Mouse (Mus musculus) heart, embryonic 14.5 days (tissue): Measurements from ENCODE around the gene Gm11273. TPM values are rescaled to one million over a fixed set of nuclear protein-coding genes. Genes with fewer than 3 reads are reported as not detected.
"Not testable (repeated sequence)": the region's sequence is repeated elsewhere in the genome, so short reads cannot be mapped to it uniquely, and the experiment has no call there.

ENCODE experiments used
- ATAC-seq: fragments of 200-750 bp; cut with Nextera tagmentation; 2 replicates; pipeline ENCODE4 v1.8.0; 2017; ENCODE audit warnings: low read depth, moderate TSS enrichment; ENCODE audit not compliant: insufficient number of reproducible peaks, insufficient read depth, low FRiP score
- H3K27ac ChIP-seq, 2 experiments: fragments of 200-500 bp in 1 of 2; fragments of 300-500 bp in 1 of 2; sonication (generic) in 1 of 2; replicated peaks in 1 of 2; 2 replicates each; pipeline ENCODE4 v1.5.1; 2012 to 2014; ENCODE audit warnings: low read depth in 2 of 2, low read length in 2 of 2, control low read depth in 1 of 2, mild to moderate bottlenecking in 1 of 2, mixed read lengths in 1 of 2; ENCODE audit not compliant: control insufficient read depth in 1 of 2, insufficient read depth in 1 of 2
- H3K27me3 ChIP-seq: fragments of 300-500 bp; sonication (generic); 2 replicates; pipeline ENCODE4 v1.6.1; 2014; ENCODE audit warnings: mild to moderate bottlenecking, low read length, control low read depth; ENCODE audit not compliant: control insufficient read depth, insufficient read depth
- H3K36me3 ChIP-seq: fragments of 300-500 bp; sonication (generic); 2 replicates; pipeline ENCODE4 v1.6.1; 2014; ENCODE audit warnings: mild to moderate bottlenecking, control low read depth, low read length, mixed read lengths; ENCODE audit not compliant: control insufficient read depth, insufficient read depth
- H3K4me1 ChIP-seq, 2 experiments: fragments of 200-500 bp in 1 of 2; fragments of 300-500 bp in 1 of 2; sonication (generic) in 1 of 2; 2 replicates each; pipeline ENCODE4 v1.6.1; 2012 to 2014; ENCODE audit warnings: low read length in 2 of 2, control low read depth in 1 of 2, mixed read lengths in 1 of 2; ENCODE audit not compliant: control insufficient read depth in 2 of 2, insufficient read depth in 2 of 2
- H3K4me2 ChIP-seq: fragments of 300-500 bp; sonication (generic); 2 replicates; pipeline ENCODE4 v1.6.1; 2014; ENCODE audit warnings: mild to moderate bottlenecking, low read length
- H3K4me3 ChIP-seq, 2 experiments: fragments of 200-500 bp in 1 of 2; fragments of 300-500 bp in 1 of 2; sonication (generic) in 1 of 2; 2 replicates each; pipeline ENCODE4 v1.5.1; 2012 to 2014; ENCODE audit warnings: low read length in 2 of 2, mild to moderate bottlenecking in 2 of 2, control low read depth in 1 of 2, low read depth in 1 of 2, moderate library complexity in 1 of 2; ENCODE audit not compliant: control insufficient read depth in 1 of 2, insufficient read depth in 1 of 2
- H3K9ac ChIP-seq: fragments of 300-500 bp; sonication (generic); 2 replicates; pipeline ENCODE4 v1.6.1; 2014; ENCODE audit warnings: mild to moderate bottlenecking, low read length
- H3K9me3 ChIP-seq: fragments of 300-500 bp; sonication (generic); 2 replicates; pipeline ENCODE4 v1.6.1; 2016; ENCODE audit warnings: low read length, control low read depth; ENCODE audit not compliant: control insufficient read depth
- WGBS: fragments of 180-500 bp; shearing (Covaris S2); extraction: QIAGEN DNeasy Blood & Tissue Kit; methylation state at CpG from one replicate; pipeline ENCODE4 v1.1.7; 2014; 5-methylcytosine and 5-hydroxymethylcytosine counted together
- polyA plus RNA-seq: library from polyadenylated mRNA; unstranded; fragments of >200 nt; fragmentation: Nextera tagmentation; extraction: Ambion mirVana; gene quantifications from 2 replicates; pipeline ENCODE4 v1.2.1, GENCODE M21; 2014

Gm11273 gene
- polyA plus RNA-seq, result 15.0 and 17.5 TPM in 2 replicates

GRCm38 (mm10) chr13:21501182-21501581, at the start of gene Gm11273:
Gene Gm11273 (minus strand): TSS chr13:21501418.
- not testable (repeated sequence) for ATAC-seq, H3K4me1 ChIP-seq
- 86% methylated on average over 17 of the region's 17 CpGs for WGBS

GRCm38 (mm10) chr13:21550416-21551110, 49.3 kb upstream of the Gm11273 start:
- no peak for ATAC-seq
- H3K36me3 ChIP-seq, result no peaks in the 10 kb centered on the region
- no peak overlapping the region for H3K4me3 ChIP-seq
- H3K27ac ChIP-seq, result no peak overlapping the region
- H3K4me2 ChIP-seq, result no peak overlapping the region
- 34% methylated on average over 3 of the region's 3 CpGs for WGBS
- H3K4me1 ChIP-seq, result no peaks in the 10 kb centered on the region
- H3K9me3 ChIP-seq, result no peaks in the 10 kb centered on the region
- H3K27me3 ChIP-seq, result no peaks in the 10 kb centered on the region
- H3K9ac ChIP-seq, result no peak overlapping the region

More at GRCm38 (mm10) chr13:21501182-21501581, at the start of gene Gm11273:
- not testable (repeated sequence) for H3K9ac ChIP-seq, H3K4me3 ChIP-seq, H3K27me3 ChIP-seq, H3K9me3 ChIP-seq, H3K4me2 ChIP-seq, H3K36me3 ChIP-seq, H3K27ac ChIP-seq

GRCm38 (mm10) chr13:21549487-21549886, 48.3 kb upstream of the Gm11273 start:
- no peak overlapping the region for H3K4me2 ChIP-seq
- no peaks in the 10 kb centered on the region for H3K9me3 ChIP-seq
- no peaks in the 10 kb centered on the region for H3K4me1 ChIP-seq
- no peak overlapping the region for H3K4me3 ChIP-seq
- H3K27me3 ChIP-seq, result no peaks in the 10 kb centered on the region
- no peak overlapping the region for H3K9ac ChIP-seq
- no peak overlapping the region for H3K27ac ChIP-seq
- 87% methylated on average over 3 of the region's 3 CpGs for WGBS
- H3K36me3 ChIP-seq, result no peaks in the 10 kb centered on the region
- ATAC-seq, result no peak

GRCm38 (mm10) chr13:21542708-21543107, 41.5 kb upstream of the Gm11273 start, which contains the start of gene Olfr1366:
Gene Olfr1366 (minus strand): TSS chr13:21542808.
- no peak for ATAC-seq
- no peak within 1 kb of the TSS for H3K27ac ChIP-seq
- 50% methylated on average over 1 of the region's 1 CpGs for WGBS
- H3K9ac ChIP-seq, result no peak within 1 kb of the TSS
- H3K27me3 ChIP-seq, result no peaks in the 10 kb centered on the region
- H3K4me2 ChIP-seq, result no peak within 1 kb of the TSS
- no peaks in the 10 kb centered on the region for H3K4me1 ChIP-seq
- H3K9me3 ChIP-seq, result no peaks in the 10 kb centered on the region
- H3K4me3 ChIP-seq, result no peak within 1 kb of the TSS
- no peaks in the 10 kb centered on the region for H3K36me3 ChIP-seq

GRCm38 (mm10) chr13:21530781-21531201, 29.6 kb upstream of the Gm11273 start, which contains the start of gene Zkscan8:
Gene Zkscan8 (minus strand): TSS chr13:21531120.
- H3K9me3 ChIP-seq, result no peaks in the 10 kb centered on the region
- peaks cover 14% of the 10 kb centered on the region for H3K36me3 ChIP-seq
- peak within 1 kb of the TSS; percentile 98 for H3K9ac ChIP-seq
- no peaks in the 10 kb centered on the region for H3K27me3 ChIP-seq
- H3K27ac ChIP-seq, result peak within 1 kb of the TSS; percentile 92 to 94
- ATAC-seq, result peak; percentile 86
- WGBS, result 0% methylated on average over 37 of the region's 39 CpGs
- peak within 1 kb of the TSS; percentile 76 for H3K4me2 ChIP-seq
- H3K4me3 ChIP-seq, result peak within 1 kb of the TSS; percentile 91 to 99
- H3K4me1 ChIP-seq, result no peaks in the 10 kb centered on the region

- ATAC-seq, result no peak
- H3K27ac ChIP-seq, result no peak overlapping the region
- H3K9ac ChIP-seq, result no peak overlapping the region; the same call in 1 of the 2 replicates
- no peaks in the 10 kb centered on the region for H3K9me3 ChIP-seq
- H3K4me2 ChIP-seq, result peak overlapping the region; percentile 76
- no peaks in the 10 kb centered on the region for H3K4me1 ChIP-seq
- H3K27me3 ChIP-seq, result no peaks in the 10 kb centered on the region
- peaks cover 19% of the 10 kb centered on the region for H3K36me3 ChIP-seq
- WGBS, result 48% methylated on average over 7 of the region's 7 CpGs
- H3K4me3 ChIP-seq, result peak overlapping the region in 1 of 2 experiments; percentile 91; a peak in 2 of 4 replicates
Measured at GRCm38 (mm10) chr13:21530136-21530535, 28.9 kb upstream of the Gm11273 start.

- peak; percentile 98 for ATAC-seq
- WGBS, result 1% methylated on average over 21 of the region's 21 CpGs
- peak overlapping the region; percentile 63 for H3K4me2 ChIP-seq
- no peaks in the 10 kb centered on the region for H3K9me3 ChIP-seq
- H3K27me3 ChIP-seq, result no peaks in the 10 kb centered on the region
- H3K27ac ChIP-seq, result peak overlapping the region; percentile 67 to 84
- H3K4me1 ChIP-seq, result 0 out of 4 replicates have a peak, but pooled peaks cover 0 to 3% of the 10 kb centered on the region in 2 experiments
- peak overlapping the region; percentile 78 for H3K9ac ChIP-seq
- H3K36me3 ChIP-seq, result no peaks in the 10 kb centered on the region
- H3K4me3 ChIP-seq, result peak overlapping the region; percentile 65 to 69
Measured at GRCm38 (mm10) chr13:21506221-21506649, 5.0 kb upstream of the Gm11273 start.
